Mouse (Mus musculus) c-Kit-negative CD71-positive TER-119-positive erythroid progenitor cells, embryonic 14.5 days (primary cell): ENCODE data around the gene Rbm19.

Experiments
- DNase-seq: peaks from one replicate; pipeline ENCODE4 v3.0.0-alpha.2; 2013; ENCODE audit warnings: low read depth, low spot score

The Rbm19 gene

GRCm38 (mm10) chr5:120165061-120165942 lies 49.0 kb downstream of the Rbm19 start:
- DNase-seq = no peak

- DNase-seq = no peak
These were observed 51.6 kb downstream of the Rbm19 start for GRCm38 (mm10) chr5:120167787-120168325.

GRCm38 (mm10) chr5:120171865-120172728 lies 55.8 kb downstream of the Rbm19 start:
- DNase-seq = no peak

- DNase-seq = no peak
These were observed 56.5 kb downstream of the Rbm19 start for GRCm38 (mm10) chr5:120172729-120173101.

GRCm38 (mm10) chr5:120174317-120174716 lies 58.1 kb downstream of the Rbm19 start:
- no peak for DNase-seq

- no peak for DNase-seq
These were observed 59.0 kb downstream of the Rbm19 start for GRCm38 (mm10) chr5:120175217-120175616.

- DNase-seq = no peak
These were observed 60.2 kb downstream of the Rbm19 start for GRCm38 (mm10) chr5:120176246-120177065.

GRCm38 (mm10) chr5:120177066-120177340 lies 60.7 kb downstream of the Rbm19 start:
- no peak for DNase-seq

- DNase-seq = no peak
These were observed 63.8 kb downstream of the Rbm19 start for GRCm38 (mm10) chr5:120180102-120180501.

GRCm38 (mm10) chr5:120181384-120181783 lies 65.1 kb downstream of the Rbm19 start:
- DNase-seq = no peak

- no peak for DNase-seq
These were observed 67.1 kb downstream of the Rbm19 start for GRCm38 (mm10) chr5:120183321-120183720.

- no peak for DNase-seq
These were observed 67.5 kb downstream of the Rbm19 start for GRCm38 (mm10) chr5:120183790-120184189.

GRCm38 (mm10) chr5:120185949-120186348 lies 69.7 kb downstream of the Rbm19 start:
- DNase-seq = no peak

- DNase-seq = no peak
These were observed 72.3 kb downstream of the Rbm19 start for GRCm38 (mm10) chr5:120188541-120188940.

GRCm38 (mm10) chr5:120190001-120190582 lies 73.8 kb downstream of the Rbm19 start:
- DNase-seq = no peak

GRCm38 (mm10) chr5:120191620-120192019 lies 75.4 kb downstream of the Rbm19 start:
- DNase-seq = no peak

- DNase-seq = no peak
These were observed 78.2 kb downstream of the Rbm19 start for GRCm38 (mm10) chr5:120194309-120194941.

GRCm38 (mm10) chr5:120194948-120195347 lies 78.7 kb downstream of the Rbm19 start:
- no peak for DNase-seq

GRCm38 (mm10) chr5:120196879-120197278 lies 80.6 kb downstream of the Rbm19 start:
- no peak for DNase-seq

GRCm38 (mm10) chr5:120197813-120198387 lies 81.6 kb downstream of the Rbm19 start:
- no peak for DNase-seq
